Mouse (Mus musculus): Measurements from ENCODE around the gene Tfdp2.

GRCm38 (mm10) chr9:96254812-96255211 lies 58.7 kb downstream of the Tfdp2 start:
- TF ChIP-seq POLR2A (IDR thresholded peaks at IDR 0.05; ENCODE audit: borderline replicate concordance, control insufficient read depth, low read depth, low read length) (no peak), CTCF (IDR thresholded peaks at IDR 0.05; ENCODE audit: control insufficient read depth, insufficient read depth, low read length) (no peak)
